Mouse (Mus musculus) ES-E14 (cell line): ENCODE measurements at regions not wholly inside any gene's neighbourhood (a gene's known extent, or its start where the extent isn't known, plus 50 kb on each side); places are given as distances from the start of the nearest gene placed in this dataset.

ENCODE experiments used
- DNase-seq: peaks from one replicate; pipeline ENCODE4 v3.0.0-alpha.2; 2013; ENCODE audit warnings: low read depth, low spot score
- H3K27ac ChIP-seq: 2 replicates; pipeline ENCODE4 v1.5.1; 2012; ENCODE audit warnings: low read depth, mild to moderate bottlenecking, low read length, moderate library complexity, mixed read lengths; ENCODE audit not compliant: poor library complexity, insufficient read depth, severe bottlenecking
- H3K36me3 ChIP-seq: 2 replicates; pipeline ENCODE4 v1.6.1; 2012; ENCODE audit warnings: mild to moderate bottlenecking, low read length, moderate library complexity, mixed read lengths; ENCODE audit not compliant: control insufficient read depth, poor library complexity, insufficient read depth, severe bottlenecking
- H3K4me1 ChIP-seq, 2 experiments: fragments of 150-350 bp in 1 of 2; sonication (generic) in 1 of 2; 2 replicates each; pipeline ENCODE4 v1.6.1; 2012; ENCODE audit warnings: low read length in 2 of 2, mild to moderate bottlenecking in 1 of 2, mixed read lengths in 1 of 2; ENCODE audit not compliant: control insufficient read depth in 2 of 2, insufficient read depth in 2 of 2, poor library complexity in 1 of 2
- H3K4me3 ChIP-seq, 2 experiments: fragments of 150-350 bp in 1 of 2; sonication (generic) in 1 of 2; 2 replicates each; pipeline ENCODE4 v1.5.1; 2012; ENCODE audit warnings: low read length in 2 of 2, low read depth in 1 of 2, mild to moderate bottlenecking in 1 of 2, mixed read lengths in 1 of 2; ENCODE audit not compliant: insufficient read depth in 1 of 2, poor library complexity in 1 of 2, severe bottlenecking in 1 of 2
- H3K9ac ChIP-seq: 2 replicates; pipeline ENCODE4 v1.6.1; 2012; ENCODE audit warnings: low read depth, mild to moderate bottlenecking, low read length, mixed read lengths; ENCODE audit not compliant: poor library complexity, insufficient read depth, severe bottlenecking
- H3K9me3 ChIP-seq: fragments of 150-350 bp; sonication (generic); 2 replicates; pipeline ENCODE4 v1.6.1; 2012; ENCODE audit warnings: low read depth, mild to moderate bottlenecking, low read length; ENCODE audit not compliant: control insufficient read depth, insufficient read depth
- CHD2 ChIP-seq: IDR thresholded peaks from 2 replicates; pipeline ENCODE4 v1.6.1; 2014; ENCODE audit warnings: mild to moderate bottlenecking, low read depth, low read length, inconsistent platforms
- HCFC1 ChIP-seq: IDR thresholded peaks from 2 replicates; pipeline ENCODE4 v1.6.1; 2012; ENCODE audit warnings: low read length, inconsistent platforms, borderline replicate concordance; ENCODE audit not compliant: insufficient read depth
- MAFK ChIP-seq: IDR thresholded peaks from 2 replicates; pipeline ENCODE4 v1.6.1; 2014; ENCODE audit warnings: mild to moderate bottlenecking, low read depth, low read length, inconsistent platforms; ENCODE audit not compliant: insufficient read depth
- ZC3H11A ChIP-seq: IDR thresholded peaks from 2 replicates; pipeline ENCODE4 v1.6.1; 2012; ENCODE audit warnings: low read depth, mild to moderate bottlenecking, inconsistent platforms, low read length, borderline replicate concordance
- ZNF384 ChIP-seq: IDR thresholded peaks from 2 replicates; pipeline ENCODE4 v1.6.1; 2012; ENCODE audit warnings: low read depth, low read length, inconsistent platforms
- in situ Hi-C, 2 experiments: fragments of 600-800 bp; cut with MboI; formaldehyde crosslinking; loops; one replicate each; pipeline ENCODE4 v1.15.1; 2025; ENCODE audit warnings: low sequenced_read_pairs in 2 of 2, inconsistent platforms in 1 of 2; ENCODE audit not compliant: unreplicated experiment in 2 of 2

DNA sequence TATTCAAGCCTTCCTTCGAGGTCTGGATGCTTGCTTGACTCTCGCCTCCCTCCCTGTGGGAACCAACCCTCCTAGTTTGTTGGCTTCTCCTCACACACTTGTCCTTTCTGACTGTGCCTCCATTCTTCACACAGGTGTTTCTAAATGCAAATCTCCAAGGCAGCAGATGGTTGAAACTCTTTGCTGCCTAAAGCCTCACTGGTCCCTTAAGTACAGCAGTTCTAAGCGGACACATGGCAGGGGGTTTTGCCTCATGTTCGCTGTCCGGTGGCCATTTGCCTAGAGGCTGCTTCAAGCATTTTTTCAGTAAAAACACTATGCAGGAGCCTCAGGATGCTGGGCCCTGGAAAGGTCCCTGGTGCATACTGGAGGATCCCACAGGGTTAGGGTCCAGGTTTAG lies 50.9 kb upstream of the Kcnj15 start:
- Histone ChIP-seq H3K36me3 (no peaks in the 10 kb centered on the region), H3K9me3 (no peaks in the 10 kb centered on the region), H3K9ac (no peak overlapping the region), H3K27ac (no peak overlapping the region), H3K4me1 (no peaks in the 10 kb centered on the region), H3K4me3 (no peak overlapping the region)
- in situ Hi-C loops = no loop called here
- no peak for TF ChIP-seq CHD2
- no peak for TF ChIP-seq HCFC1
- TF ChIP-seq ZC3H11A = no peak
- no peak for TF ChIP-seq ZNF384
- TF ChIP-seq MAFK = no peak
- no peak for DNase-seq

DNA sequence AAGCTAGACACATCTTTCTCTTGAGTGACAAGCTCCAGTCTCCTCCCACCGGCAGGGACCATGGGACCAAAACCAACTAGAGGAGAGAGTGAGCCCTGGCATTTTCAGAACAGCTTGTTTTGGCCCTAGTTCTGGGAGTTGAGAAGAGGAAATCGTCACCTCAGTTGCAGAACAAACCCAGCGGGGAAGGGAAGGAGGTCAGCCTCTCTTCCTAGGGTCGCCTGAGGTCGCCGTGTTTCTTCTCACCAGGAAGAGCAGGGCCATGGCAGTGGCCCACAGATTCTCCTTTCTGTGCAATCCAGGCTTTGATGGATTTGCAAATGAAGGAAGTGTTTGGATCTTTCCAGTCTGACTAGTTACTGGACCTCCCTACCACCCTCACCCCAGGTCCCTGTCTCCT lies 49.8 kb upstream of the Kcnj15 start:
- no peak for DNase-seq
- in situ Hi-C loops = no loop called here
- H3K4me3 ChIP-seq = no peak overlapping the region
- TF ChIP-seq MAFK (no peak), ZNF384 (no peak), HCFC1 (no peak), ZC3H11A (no peak), CHD2 (no peak)
- H3K4me1 ChIP-seq = no peaks in the 10 kb centered on the region
- H3K9me3 ChIP-seq = no peaks in the 10 kb centered on the region
- H3K9ac ChIP-seq = no peak overlapping the region
- no peaks in the 10 kb centered on the region for H3K36me3 ChIP-seq
- H3K27ac ChIP-seq = no peak overlapping the region
